Mouse (Mus musculus): ENCODE data around the gene Sdc3. TPM values are rescaled to one million over a fixed set of nuclear protein-coding genes. Genes with fewer than 3 reads are reported as not detected.

The Sdc3 gene
- total and polyA plus RNA-seq, 3 experiments = 32.7 to 51.9 (median 38.3) TPM

DNA sequence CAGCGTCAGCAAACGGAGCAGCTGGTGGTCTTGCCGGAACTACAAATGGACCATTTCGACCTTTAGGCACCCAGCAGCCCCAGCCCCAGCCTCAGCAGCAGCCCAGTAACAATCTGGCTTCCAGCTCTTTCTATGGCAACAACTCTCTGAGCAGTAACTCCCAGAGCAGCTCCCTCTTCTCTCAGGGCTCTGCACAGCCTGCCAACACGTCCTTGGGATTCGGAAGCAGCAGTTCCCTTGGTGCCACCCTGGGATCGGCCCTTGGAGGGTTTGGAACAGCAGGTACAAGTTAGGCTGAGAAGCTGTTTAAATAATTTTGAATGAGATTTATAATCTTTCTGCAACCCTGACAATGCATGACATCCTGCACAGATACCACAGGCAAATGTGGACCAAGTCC lies 39.7 kb upstream of the Sdc3 start:
- no peaks in the 10 kb centered on the region; the same call in none of the 2 replicates for H3K79me2 ChIP-seq (replicated peaks; ENCODE audit: control insufficient read depth, insufficient read depth, low read length)
- no peaks in the 10 kb centered on the region for H3K27me3 ChIP-seq (ENCODE audit: control insufficient read depth, insufficient read depth, low read length)
- peaks cover 36% of the 10 kb centered on the region for H3K36me3 ChIP-seq (ENCODE audit: control insufficient read depth, insufficient read depth, low read length)
- H3K4me1 ChIP-seq (ENCODE audit: control insufficient read depth, insufficient read depth, low read length) = no peaks in the 10 kb centered on the region; the same call in 1 of the 2 replicates
- no peak for DNase-seq
- WGBS = 62% methylated on average over 7 of the region's 7 CpGs
- intact Hi-C loops (cut with DNase I) = no loop called here
- no peak overlapping the region for H3K4me3 ChIP-seq
- no peak for TF ChIP-seq POLR2A (IDR thresholded peaks at IDR 0.05; ENCODE audit: insufficient read depth, low read depth, low read length)
- no peak for TF ChIP-seq EP300 (IDR thresholded peaks at IDR 0.05; ENCODE audit: insufficient read depth, low read depth, low read length)
- TF ChIP-seq CTCF (IDR thresholded peaks at IDR 0.05) = no peak
- H3K27ac ChIP-seq = no peak overlapping the region; the same call in 1 of the 2 replicates
- no peak overlapping the region for H3K9ac ChIP-seq (ENCODE audit: low read depth, low read length)

DNA sequence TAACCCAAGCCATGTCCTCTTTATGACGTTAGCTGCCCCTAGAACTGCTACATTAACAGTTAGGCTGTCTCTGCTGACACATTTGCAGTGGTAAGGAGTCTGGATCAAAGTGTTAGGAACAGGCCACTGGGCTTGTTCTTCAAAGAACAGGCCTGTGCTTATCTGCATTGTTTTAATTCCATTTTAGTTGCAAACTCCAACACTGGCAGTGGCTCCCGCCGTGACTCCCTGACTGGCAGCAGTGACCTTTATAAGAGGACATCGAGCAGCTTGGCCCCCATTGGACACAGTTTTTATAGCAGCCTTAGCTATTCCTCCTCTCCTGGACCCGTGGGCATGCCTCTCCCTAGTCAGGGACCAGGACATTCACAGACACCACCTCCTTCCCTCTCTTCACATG lies 38.6 kb upstream of the Sdc3 start:
- 40% methylated on average over 5 of the region's 5 CpGs for WGBS
- H3K27ac ChIP-seq = peak overlapping the region; percentile 75
- no peaks in the 10 kb centered on the region for H3K27me3 ChIP-seq (ENCODE audit: control insufficient read depth, insufficient read depth, low read length)
- H3K36me3 ChIP-seq (ENCODE audit: control insufficient read depth, insufficient read depth, low read length) = peaks cover 35% of the 10 kb centered on the region
- TF ChIP-seq EP300 (IDR thresholded peaks at IDR 0.05; ENCODE audit: insufficient read depth, low read depth, low read length) = 0 out of 2 replicates have a peak, but pooled peaks have one; percentile 12
- TF ChIP-seq POLR2A (IDR thresholded peaks at IDR 0.05; ENCODE audit: insufficient read depth, low read depth, low read length) = no peak
- no peak overlapping the region for H3K4me3 ChIP-seq
- DNase-seq = peak; percentile 46 to 73
- H3K9ac ChIP-seq (ENCODE audit: low read depth, low read length) = no peak overlapping the region
- no peaks in the 10 kb centered on the region; the same call in 1 of the 2 replicates for H3K79me2 ChIP-seq (replicated peaks; ENCODE audit: control insufficient read depth, insufficient read depth, low read length)
- intact Hi-C loops (cut with DNase I) = no loop called here
- H3K4me1 ChIP-seq (ENCODE audit: control insufficient read depth, insufficient read depth, low read length) = no peaks in the 10 kb centered on the region; the same call in 1 of the 2 replicates

DNA sequence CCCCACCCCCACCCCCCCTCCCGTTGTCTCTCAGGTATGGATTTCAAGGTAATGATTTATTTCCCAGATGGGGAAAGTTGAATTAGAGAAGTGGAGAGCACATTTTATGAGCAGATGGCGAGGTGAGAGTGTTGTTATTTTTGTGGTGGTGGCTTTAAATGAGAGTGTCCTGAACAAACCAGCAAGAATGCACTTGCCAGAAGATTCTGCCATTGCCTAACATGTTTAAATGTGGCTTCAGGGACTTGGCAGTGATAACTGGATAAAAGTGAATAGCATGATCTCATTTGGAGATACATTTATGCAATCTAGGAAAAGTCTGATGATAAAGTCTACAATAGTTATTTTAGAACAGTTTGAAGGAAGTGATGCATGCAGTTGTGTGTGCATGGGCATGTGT lies 37.6 kb upstream of the Sdc3 start:
- Histone ChIP-seq H3K27me3 (ENCODE audit: control insufficient read depth, insufficient read depth, low read length) (no peaks in the 10 kb centered on the region), H3K4me1 (ENCODE audit: control insufficient read depth, insufficient read depth, low read length) (no peaks in the 10 kb centered on the region; the same call in 1 of the 2 replicates), H3K79me2 (replicated peaks; ENCODE audit: control insufficient read depth, insufficient read depth, low read length) (no peaks in the 10 kb centered on the region; the same call in 1 of the 2 replicates), H3K9ac (ENCODE audit: low read depth, low read length) (no peak overlapping the region), H3K4me3 (no peak overlapping the region), H3K36me3 (ENCODE audit: control insufficient read depth, insufficient read depth, low read length) (peaks cover 36% of the 10 kb centered on the region), H3K27ac (peak overlapping the region; percentile 2)
- intact Hi-C loops (cut with DNase I) = no loop called here
- WGBS = 69% methylated on average over 2 of the region's 2 CpGs
- no peak for DNase-seq
- TF ChIP-seq EP300 (IDR thresholded peaks at IDR 0.05; ENCODE audit: insufficient read depth, low read depth, low read length) (no peak), CTCF (IDR thresholded peaks at IDR 0.05) (no peak), POLR2A (IDR thresholded peaks at IDR 0.05; ENCODE audit: insufficient read depth, low read depth, low read length) (no peak)

DNA sequence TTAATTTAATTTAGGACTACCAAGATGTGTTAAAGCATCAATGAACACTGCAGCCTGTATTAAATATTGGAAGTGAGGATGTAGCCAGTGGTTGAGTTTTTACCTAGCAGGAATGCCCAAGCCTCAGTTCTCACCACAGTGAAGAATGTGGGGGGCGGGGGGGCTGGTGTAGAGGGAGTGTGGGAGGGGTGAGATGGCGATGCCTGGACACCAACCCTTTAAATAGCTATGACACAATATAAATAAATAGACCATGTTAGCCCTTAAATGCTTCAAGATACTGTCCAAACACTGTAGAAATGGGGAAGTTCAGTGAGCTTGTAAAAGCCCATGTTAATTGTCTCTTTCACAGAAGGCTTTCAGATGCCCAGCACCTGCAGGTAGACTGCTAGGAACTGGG lies 32.5 kb upstream of the Sdc3 start:
- Histone ChIP-seq H3K9ac (ENCODE audit: low read depth, low read length) (no peak overlapping the region), H3K4me3 (no peak overlapping the region), H3K79me2 (replicated peaks; ENCODE audit: control insufficient read depth, insufficient read depth, low read length) (no peaks in the 10 kb centered on the region; the same call in 1 of the 2 replicates), H3K27me3 (ENCODE audit: control insufficient read depth, insufficient read depth, low read length) (no peaks in the 10 kb centered on the region), H3K36me3 (ENCODE audit: control insufficient read depth, insufficient read depth, low read length) (peaks cover 16% of the 10 kb centered on the region), H3K27ac (no peak overlapping the region; the same call in 1 of the 2 replicates), H3K4me1 (ENCODE audit: control insufficient read depth, insufficient read depth, low read length) (peaks cover 11% of the 10 kb centered on the region)
- 53% methylated on average over 2 of the region's 2 CpGs for WGBS
- no peak for DNase-seq
- TF ChIP-seq CTCF (IDR thresholded peaks at IDR 0.05) (no peak), POLR2A (IDR thresholded peaks at IDR 0.05; ENCODE audit: insufficient read depth, low read depth, low read length) (no peak), EP300 (IDR thresholded peaks at IDR 0.05; ENCODE audit: insufficient read depth, low read depth, low read length) (no peak)
- intact Hi-C loops (cut with DNase I) = no loop called here

DNA sequence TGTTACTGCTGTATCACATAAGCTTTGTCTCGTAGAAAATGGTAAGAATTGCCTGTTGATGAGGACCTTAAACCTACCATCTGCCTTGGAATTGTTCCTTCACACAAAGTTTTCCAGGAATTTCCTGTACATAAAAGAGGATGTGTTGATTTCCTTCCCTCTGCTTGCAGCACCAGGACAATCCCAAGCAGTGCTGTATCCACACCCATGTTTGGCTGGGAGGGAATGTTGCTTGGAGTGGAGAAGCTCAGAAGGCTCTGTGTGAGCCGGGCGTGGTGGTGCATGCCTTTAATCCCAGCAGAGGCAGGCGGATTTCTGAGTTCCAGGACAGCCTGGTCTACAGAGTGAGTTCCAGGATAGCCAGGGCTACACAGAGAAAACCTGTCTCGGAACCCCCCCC lies 30.5 kb upstream of the Sdc3 start:
- 0 out of 2 replicates have a peak, but pooled peaks have one; percentile 39 for TF ChIP-seq EP300 (IDR thresholded peaks at IDR 0.05; ENCODE audit: insufficient read depth, low read depth, low read length)
- no peak for TF ChIP-seq CTCF (IDR thresholded peaks at IDR 0.05)
- no peak for TF ChIP-seq POLR2A (IDR thresholded peaks at IDR 0.05; ENCODE audit: insufficient read depth, low read depth, low read length)
- no peaks in the 10 kb centered on the region for H3K27me3 ChIP-seq (ENCODE audit: control insufficient read depth, insufficient read depth, low read length)
- H3K4me1 ChIP-seq (ENCODE audit: control insufficient read depth, insufficient read depth, low read length) = peaks cover 11% of the 10 kb centered on the region
- H3K36me3 ChIP-seq (ENCODE audit: control insufficient read depth, insufficient read depth, low read length) = peaks cover 13% of the 10 kb centered on the region
- WGBS = 43% methylated on average over 5 of the region's 5 CpGs
- intact Hi-C loops (cut with DNase I) = no loop called here
- H3K79me2 ChIP-seq (replicated peaks; ENCODE audit: control insufficient read depth, insufficient read depth, low read length) = no peaks in the 10 kb centered on the region; the same call in 1 of the 2 replicates
- H3K9ac ChIP-seq (ENCODE audit: low read depth, low read length) = no peak overlapping the region
- DNase-seq = no peak
- H3K4me3 ChIP-seq = no peak overlapping the region
- H3K27ac ChIP-seq = no peak overlapping the region; the same call in 1 of the 2 replicates

DNA sequence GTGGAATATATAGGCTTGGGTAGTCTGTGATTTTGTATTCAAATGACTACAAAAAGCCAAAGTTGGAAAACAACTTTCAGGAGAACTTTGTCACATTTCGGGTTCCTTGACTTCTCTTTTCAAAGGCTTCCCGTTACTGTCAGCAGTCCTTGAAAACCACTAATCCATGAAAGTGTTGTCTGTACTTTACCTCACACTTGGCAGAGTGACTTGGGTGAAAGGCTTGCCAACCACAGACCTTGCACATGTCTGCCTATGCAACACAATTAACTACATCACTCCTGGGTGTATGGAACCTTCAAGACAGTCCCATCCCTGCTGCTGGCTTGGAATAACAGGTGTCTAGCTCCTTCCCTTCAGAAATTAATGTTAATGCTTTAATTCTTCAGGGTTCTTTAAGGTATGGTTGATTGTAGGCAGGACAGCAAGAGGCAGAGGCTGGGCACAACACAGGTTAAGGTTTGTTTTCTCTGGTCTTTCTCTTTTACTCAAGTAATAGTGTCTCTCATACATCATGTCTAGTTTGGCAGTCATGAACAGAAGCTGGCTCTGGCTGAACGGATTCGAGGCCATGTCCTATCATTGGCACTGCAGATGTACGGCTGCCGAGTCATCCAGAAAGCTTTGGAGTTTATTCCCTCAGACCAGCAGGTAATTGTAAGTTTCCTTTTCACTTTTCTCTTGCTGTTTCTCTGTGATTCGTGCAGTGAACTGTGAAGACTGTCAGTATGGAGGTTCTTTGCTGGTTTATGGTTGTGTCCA lies 26.8 kb upstream of the Sdc3 start:
- WGBS = 68% methylated on average over 7 of the region's 7 CpGs
- TF ChIP-seq POLR2A (IDR thresholded peaks at IDR 0.05; ENCODE audit: insufficient read depth, low read depth, low read length) = no peak
- no peak for TF ChIP-seq CTCF (IDR thresholded peaks at IDR 0.05)
- TF ChIP-seq EP300 (IDR thresholded peaks at IDR 0.05; ENCODE audit: insufficient read depth, low read depth, low read length) = no peak
- H3K9ac ChIP-seq (ENCODE audit: low read depth, low read length) = no peak overlapping the region
- no peaks in the 10 kb centered on the region for H3K27me3 ChIP-seq (ENCODE audit: control insufficient read depth, insufficient read depth, low read length)
- DNase-seq = no peak
- intact Hi-C loops (cut with DNase I) = no loop called here
- no peaks in the 10 kb centered on the region; the same call in 1 of the 2 replicates for H3K79me2 ChIP-seq (replicated peaks; ENCODE audit: control insufficient read depth, insufficient read depth, low read length)
- H3K4me1 ChIP-seq (ENCODE audit: control insufficient read depth, insufficient read depth, low read length) = peaks cover 10% of the 10 kb centered on the region
- H3K36me3 ChIP-seq (ENCODE audit: control insufficient read depth, insufficient read depth, low read length) = peaks cover 9% of the 10 kb centered on the region
- H3K27ac ChIP-seq = no peak overlapping the region
- H3K4me3 ChIP-seq = no peak overlapping the region

Measured in heart, adult 2 months (tissue).